Mouse (Mus musculus): ENCODE measurements around the gene Atp6v0a1.

GRCm38 (mm10) chr11:100989666-100990065, 19.6 kb upstream of the Atp6v0a1 start:
- TF ChIP-seq POLR2A (IDR thresholded peaks at IDR 0.05; ENCODE audit: insufficient read depth, low read length) (no peak), CTCF (IDR thresholded peaks at IDR 0.05; ENCODE audit: low read depth, low read length) (no peak), EP300 (IDR thresholded peaks at IDR 0.05; ENCODE audit: insufficient read depth, low read depth, low read length) (no peak)
